Mouse (Mus musculus) limb, embryonic 11.5 days (tissue): ENCODE results near the gene Epb41l3. TPM values are rescaled to one million over a fixed set of nuclear protein-coding genes. Genes with fewer than 3 reads are reported as not detected.

Source experiments
- ATAC-seq: fragments of 200-750 bp; cut with Nextera tagmentation; 2 replicates; pipeline ENCODE4 v1.8.0; 2017; ENCODE audit warnings: low read depth; ENCODE audit not compliant: insufficient number of reproducible peaks, low FRiP score, low TSS enrichment
- DNase-seq: peaks from one replicate; pipeline ENCODE4 v3.0.0-alpha.2; 2015; ENCODE audit warnings: low spot score
- H3K27ac ChIP-seq: fragments of 300-500 bp; sonication (generic); replicated peaks from 2 replicates; pipeline ENCODE4 v1.5.1; 2014; ENCODE audit warnings: low read depth, mild to moderate bottlenecking, low read length
- H3K27me3 ChIP-seq: fragments of 300-500 bp; sonication (generic); 2 replicates; pipeline ENCODE4 v1.6.1; 2014; ENCODE audit warnings: mild to moderate bottlenecking, low read length, mixed read lengths; ENCODE audit not compliant: control insufficient read depth, insufficient read depth
- H3K36me3 ChIP-seq: fragments of 300-500 bp; sonication (generic); 2 replicates; pipeline ENCODE4 v1.6.1; 2014; ENCODE audit warnings: mild to moderate bottlenecking, low read length, moderate library complexity, mixed read lengths; ENCODE audit not compliant: control insufficient read depth, insufficient read depth
- H3K4me1 ChIP-seq: fragments of 300-500 bp; sonication (generic); 2 replicates; pipeline ENCODE4 v1.6.1; 2014; ENCODE audit warnings: low read length, mixed read lengths; ENCODE audit not compliant: control insufficient read depth, insufficient read depth
- H3K4me2 ChIP-seq: fragments of 300-500 bp; sonication (generic); 2 replicates; pipeline ENCODE4 v1.6.1; 2014; ENCODE audit warnings: low read depth, mild to moderate bottlenecking, moderate library complexity; ENCODE audit not compliant: severe bottlenecking
- H3K4me3 ChIP-seq: fragments of 300-500 bp; sonication (generic); 2 replicates; pipeline ENCODE4 v1.5.1; 2014; ENCODE audit warnings: low read depth, low read length
- H3K9ac ChIP-seq: fragments of 300-500 bp; sonication (generic); 2 replicates; pipeline ENCODE4 v1.6.1; 2014; ENCODE audit warnings: mild to moderate bottlenecking, low read length
- H3K9me3 ChIP-seq: fragments of 300-500 bp; sonication (generic); 2 replicates; pipeline ENCODE4 v1.6.1; 2016; ENCODE audit warnings: low read length; ENCODE audit not compliant: control insufficient read depth
- WGBS: fragments of 180-500 bp; shearing (Covaris S2); extraction: QIAGEN DNeasy Blood & Tissue Kit; methylation state at CpG from one replicate; pipeline ENCODE4 v1.1.7; 2014; 5-methylcytosine and 5-hydroxymethylcytosine counted together
- polyA plus RNA-seq: library from polyadenylated mRNA; unstranded; fragments of >200 nt; fragmentation: Nextera tagmentation; extraction: Ambion mirVana; gene quantifications from 2 replicates; pipeline ENCODE4 v1.2.1, GENCODE M21; 2014

The Epb41l3 gene
- polyA plus RNA-seq, 1 experiment from 2014 or later: 72.2 TPM

DNA sequence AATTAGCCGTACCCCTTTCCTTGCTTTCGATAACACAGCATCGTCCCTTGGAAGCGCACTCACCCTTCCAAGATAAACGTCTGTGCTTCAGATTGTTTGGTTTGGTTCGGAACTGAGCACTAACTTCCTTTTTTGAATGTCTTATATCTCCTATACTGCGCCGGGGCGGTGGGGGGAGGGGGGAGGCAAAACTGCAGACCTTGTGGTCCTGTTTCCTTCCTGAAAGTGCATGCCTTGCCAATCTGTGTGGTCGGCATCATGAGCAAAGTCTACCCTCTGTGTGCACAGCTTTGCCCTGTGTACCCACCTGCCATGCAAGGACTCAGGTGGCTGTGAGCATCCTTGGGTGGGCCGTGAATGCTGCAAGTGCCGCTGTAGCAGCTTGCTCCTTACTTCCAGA is 212.6 kb downstream of the Epb41l3 start:
- 95% methylated on average over 12 of the region's 12 CpGs for WGBS
- Histone ChIP-seq H3K4me3 (no peak overlapping the region), H3K36me3 (peaks cover 2% of the 10 kb centered on the region; the same call in 1 of the 2 replicates), H3K4me1 (no peaks in the 10 kb centered on the region), H3K27me3 (no peaks in the 10 kb centered on the region), H3K9ac (no peak overlapping the region), H3K27ac (no peak overlapping the region), H3K9me3 (no peaks in the 10 kb centered on the region), H3K4me2 (no peak overlapping the region)
- DNase-seq (no peak), ATAC-seq (no peak)

- no peak overlapping the region for H3K27ac ChIP-seq
- H3K4me3 ChIP-seq: no peak overlapping the region
- no peaks in the 10 kb centered on the region for H3K27me3 ChIP-seq
- no peak overlapping the region for H3K4me2 ChIP-seq
- no peaks in the 10 kb centered on the region for H3K4me1 ChIP-seq
- DNase-seq (no peak), ATAC-seq (no peak)
- H3K36me3 ChIP-seq: 0 out of 2 replicates have a peak, but pooled peaks cover 2% of the 10 kb centered on the region
- WGBS: 93% methylated on average over 3 of the region's 3 CpGs
- H3K9ac ChIP-seq: no peak overlapping the region
- no peaks in the 10 kb centered on the region for H3K9me3 ChIP-seq
These were observed 214.8 kb downstream of the Epb41l3 start for GRCm38 (mm10) chr17:69290272-69290671.

GRCm38 (mm10) chr17:69301552-69301951 is 226.1 kb downstream of the Epb41l3 start:
- Histone ChIP-seq H3K4me1 (no peaks in the 10 kb centered on the region), H3K4me3 (no peak overlapping the region), H3K4me2 (no peak overlapping the region), H3K9me3 (no peaks in the 10 kb centered on the region), H3K27me3 (no peaks in the 10 kb centered on the region), H3K36me3 (no peaks in the 10 kb centered on the region), H3K9ac (no peak overlapping the region), H3K27ac (no peak overlapping the region)
- DNase-seq (no peak), ATAC-seq (no peak)
- 71% methylated on average over 4 of the region's 4 CpGs for WGBS

- ATAC-seq (no peak), DNase-seq (peak; percentile 23)
- 75% methylated on average over 11 of the region's 11 CpGs for WGBS
These were observed 228.2 kb downstream of the Epb41l3 start for GRCm38 (mm10) chr17:69303579-69304274.

GRCm38 (mm10) chr17:69307636-69308035 is 232.2 kb downstream of the Epb41l3 start:
- no peak for DNase-seq
- 65% methylated on average over 9 of the region's 9 CpGs for WGBS
- no peak overlapping the region for H3K27ac ChIP-seq
- no peaks in the 10 kb centered on the region for H3K9me3 ChIP-seq
- H3K4me1 ChIP-seq: no peaks in the 10 kb centered on the region
- ATAC-seq: no peak
- no peaks in the 10 kb centered on the region for H3K27me3 ChIP-seq
- no peak overlapping the region for H3K9ac ChIP-seq
- no peaks in the 10 kb centered on the region for H3K36me3 ChIP-seq
- H3K4me3 ChIP-seq: no peak overlapping the region
- no peak overlapping the region for H3K4me2 ChIP-seq

More at GRCm38 (mm10) chr17:69303579-69304274, 228.2 kb downstream of the Epb41l3 start:
- no peaks in the 10 kb centered on the region for H3K27me3 ChIP-seq
- H3K9me3 ChIP-seq: no peaks in the 10 kb centered on the region
- no peak overlapping the region for H3K4me2 ChIP-seq
- H3K9ac ChIP-seq: no peak overlapping the region
- H3K27ac ChIP-seq: no peak overlapping the region
- no peaks in the 10 kb centered on the region for H3K36me3 ChIP-seq
- no peaks in the 10 kb centered on the region for H3K4me1 ChIP-seq
- H3K4me3 ChIP-seq: no peak overlapping the region

GRCm38 (mm10) chr17:69309872-69310271 is 234.4 kb downstream of the Epb41l3 start:
- Histone ChIP-seq H3K4me2 (no peak overlapping the region), H3K27me3 (no peaks in the 10 kb centered on the region), H3K27ac (no peak overlapping the region), H3K4me1 (no peaks in the 10 kb centered on the region), H3K36me3 (no peaks in the 10 kb centered on the region), H3K4me3 (no peak overlapping the region), H3K9me3 (no peaks in the 10 kb centered on the region), H3K9ac (no peak overlapping the region)
- WGBS: 74% methylated on average over 4 of the region's 4 CpGs
- no peak for ATAC-seq
- DNase-seq: no peak

DNA sequence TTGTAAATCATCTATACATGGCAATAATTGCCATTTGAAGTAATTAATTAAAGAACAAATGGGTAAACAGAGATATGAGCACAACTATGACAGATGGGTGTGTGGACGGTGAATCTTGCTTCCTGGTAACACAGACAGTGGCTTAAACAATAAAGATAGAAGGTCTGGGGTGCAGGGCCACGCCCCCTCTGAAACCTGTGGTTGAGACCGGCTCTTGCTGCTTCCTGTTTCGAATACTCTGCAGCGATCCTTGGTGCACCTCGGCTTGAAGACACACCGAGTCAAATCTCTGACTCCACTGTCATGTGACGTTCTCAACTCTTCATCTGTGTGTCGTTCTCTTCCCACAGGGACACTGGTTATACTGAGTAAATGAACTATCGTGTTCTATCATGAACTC is 245.0 kb downstream of the Epb41l3 start:
- no peak overlapping the region for H3K27ac ChIP-seq
- no peaks in the 10 kb centered on the region for H3K36me3 ChIP-seq
- DNase-seq (no peak), ATAC-seq (no peak)
- H3K9me3 ChIP-seq: no peaks in the 10 kb centered on the region
- no peaks in the 10 kb centered on the region for H3K4me1 ChIP-seq
- 91% methylated on average over 10 of the region's 10 CpGs for WGBS
- H3K4me2 ChIP-seq: no peak overlapping the region
- H3K27me3 ChIP-seq: no peaks in the 10 kb centered on the region
- H3K4me3 ChIP-seq: no peak overlapping the region
- H3K9ac ChIP-seq: no peak overlapping the region

- H3K9ac ChIP-seq: no peak overlapping the region
- H3K4me2 ChIP-seq: no peak overlapping the region
- no peaks in the 10 kb centered on the region for H3K9me3 ChIP-seq
- H3K36me3 ChIP-seq: no peaks in the 10 kb centered on the region
- WGBS: 95% methylated on average over 2 of the region's 2 CpGs
- DNase-seq: no peak
- H3K27ac ChIP-seq: no peak overlapping the region
- H3K4me1 ChIP-seq: no peaks in the 10 kb centered on the region
- no peak for ATAC-seq
- no peaks in the 10 kb centered on the region for H3K27me3 ChIP-seq
- H3K4me3 ChIP-seq: no peak overlapping the region
These were observed 247.2 kb downstream of the Epb41l3 start for GRCm38 (mm10) chr17:69322721-69323120.
